Mouse (Mus musculus) cerebellum, postnatal 4 days (tissue): ENCODE measurements at regions not wholly inside any gene's neighbourhood (a gene's known extent, or its start where the extent isn't known, plus 50 kb on each side); places are given as distances from the start of the nearest gene placed in this dataset.

Source experiments
- DNase-seq, 2 experiments: peaks; one replicate each; pipeline ENCODE4 v3.0.0; 2022; ENCODE audit warnings: low spot score in 2 of 2, mixed read lengths in 1 of 2

- DNase-seq: no peak
Observed at GRCm38 (mm10) chr7:96095185-96095584, 75.9 kb upstream of the Tenm4 start.

DNA sequence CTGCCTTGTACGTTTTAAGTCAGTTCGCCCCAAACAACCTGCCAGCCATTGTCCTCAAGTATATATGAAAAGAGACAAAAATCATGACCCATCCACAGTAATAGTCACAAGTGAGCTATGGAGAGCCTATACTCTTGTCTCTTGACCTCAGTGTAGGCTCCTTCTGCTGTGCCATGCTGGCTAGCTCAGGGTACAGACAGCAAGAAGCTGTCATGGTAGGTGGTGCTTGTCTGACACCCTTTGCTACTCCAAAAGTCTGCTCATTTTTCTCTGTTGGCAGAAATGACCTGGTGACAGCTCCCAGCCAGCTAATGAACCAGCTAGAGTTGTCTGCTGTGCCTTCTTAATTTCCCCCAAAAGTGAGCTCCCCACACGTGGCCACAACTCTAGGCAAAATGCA, 75.3 kb upstream of the Tenm4 start:
- DNase-seq: no peak

- no peak for DNase-seq
Observed at GRCm38 (mm10) chr7:96098686-96099376, 72.2 kb upstream of the Tenm4 start.

- no peak for DNase-seq
Observed at GRCm38 (mm10) chr7:96102727-96103126, 68.3 kb upstream of the Tenm4 start.

DNA sequence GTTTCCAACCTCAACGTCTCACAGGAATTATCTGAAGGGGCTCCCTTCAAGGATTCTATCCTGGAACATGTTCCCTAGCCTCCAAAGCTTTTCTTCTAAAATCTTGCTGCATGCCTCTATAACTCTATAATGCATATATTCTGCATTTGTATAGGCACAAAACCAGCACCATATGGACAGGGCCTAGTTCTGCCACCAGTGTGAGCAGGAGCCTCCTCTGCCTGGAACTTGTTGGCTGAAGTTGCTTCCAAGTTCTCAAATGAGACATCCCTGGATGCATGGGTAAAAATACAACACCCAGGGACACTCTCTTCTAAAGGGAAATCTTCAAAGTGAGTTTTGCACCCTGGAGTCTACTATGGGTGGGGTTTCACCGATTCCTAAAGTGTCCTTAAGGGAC, 62.3 kb upstream of the Tenm4 start:
- no peak for DNase-seq

DNA sequence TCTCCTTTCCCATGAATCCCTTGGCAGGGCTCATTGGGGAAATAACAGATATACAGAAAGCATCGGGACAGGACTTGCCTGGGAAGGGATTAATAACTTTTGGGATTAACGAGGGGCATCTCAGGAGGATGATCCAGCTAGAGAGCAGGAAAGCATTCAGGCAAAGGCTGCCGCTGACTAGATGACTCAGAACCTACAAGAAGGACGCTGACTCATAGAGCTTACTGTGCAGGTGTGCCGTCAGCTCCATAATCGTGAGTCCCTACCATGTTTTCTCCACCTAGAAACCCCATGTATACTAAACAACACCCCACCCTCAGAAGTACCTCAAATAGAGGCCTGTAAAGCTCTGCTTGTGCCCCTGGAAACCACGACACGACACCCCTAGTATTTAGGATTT, 50.9 kb upstream of the Tenm4 start:
- no peak for DNase-seq
